Mouse (Mus musculus) adrenal gland, adult (tissue): Measurements from ENCODE around the gene Rasa2.

ENCODE experiments used
- DNase-seq, 2 experiments: peaks; one replicate each; pipeline ENCODE4 v3.0.0; 2022 to 2023; ENCODE audit warnings: low spot score in 1 of 2; ENCODE audit not compliant: inconsistent age in 2 of 2

Rasa2 gene

DNA sequence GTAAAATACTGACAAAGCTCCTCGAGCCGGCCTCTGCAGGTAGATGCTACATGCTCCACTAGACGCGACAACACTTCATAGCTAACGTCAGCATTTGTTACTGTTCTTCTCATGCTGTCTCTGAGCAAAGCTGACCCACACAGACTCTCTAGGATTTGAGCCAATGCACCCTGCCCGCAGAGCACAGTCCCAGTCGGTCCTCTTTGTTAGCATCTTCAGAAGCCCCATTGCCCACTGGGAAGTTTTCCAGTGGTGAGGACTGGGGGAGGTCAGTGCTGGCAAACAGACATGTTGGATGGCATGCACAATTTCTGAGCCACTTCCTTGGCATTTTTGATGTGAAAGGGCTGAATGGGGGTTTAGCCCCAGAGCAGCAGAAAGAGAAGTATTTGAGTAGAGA lies 8.0 kb upstream of the Rasa2 start:
- no peak for DNase-seq

GRCm38 (mm10) chr9:96638508-96638907 lies 7.1 kb upstream of the Rasa2 start:
- DNase-seq: peak in 1 of 2 experiments; percentile 40

DNA sequence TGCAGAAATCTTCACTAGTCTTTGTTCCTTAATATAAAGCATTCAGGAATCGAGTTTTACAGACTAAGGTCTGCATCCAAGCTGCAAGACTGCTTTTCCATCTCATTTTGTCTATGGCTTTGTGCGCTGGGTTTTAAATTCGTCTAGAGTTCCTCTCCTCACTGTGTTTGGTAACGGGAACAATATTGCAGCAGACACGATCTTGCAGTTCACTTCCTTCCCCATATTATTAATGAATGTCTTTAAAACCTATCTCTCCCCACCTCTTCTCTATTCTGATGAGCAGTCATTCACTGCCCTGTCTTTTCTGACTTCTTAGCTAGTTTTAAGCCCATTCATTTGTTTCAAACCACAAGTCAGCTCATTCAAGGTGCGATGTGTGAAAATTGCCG lies 5.7 kb upstream of the Rasa2 start:
- DNase-seq: no peak

- no peak for DNase-seq
Observed at GRCm38 (mm10) chr9:96636423-96637156, 5.2 kb upstream of the Rasa2 start.

DNA sequence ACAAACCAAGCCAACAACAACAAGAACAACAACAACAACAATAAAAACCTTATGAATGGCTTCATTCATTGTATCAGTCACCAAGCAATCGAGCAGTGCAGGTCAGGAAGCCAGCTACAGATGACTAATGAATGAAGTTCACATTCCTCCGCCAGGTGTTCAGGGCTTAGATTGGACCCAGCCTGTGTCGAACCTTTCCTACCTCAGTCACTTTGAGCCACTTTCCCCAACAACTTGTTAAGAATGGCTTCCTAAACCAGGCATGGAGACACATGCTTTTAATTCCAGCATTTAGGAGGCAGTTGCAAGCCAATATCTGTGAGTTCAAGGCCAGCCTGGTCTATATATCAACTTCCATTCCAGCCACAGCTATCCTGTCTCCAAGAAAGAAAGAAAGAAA lies 4.5 kb upstream of the Rasa2 start:
- DNase-seq: no peak

- no peak for DNase-seq
Observed at GRCm38 (mm10) chr9:96635176-96635575, 3.8 kb upstream of the Rasa2 start.

DNA sequence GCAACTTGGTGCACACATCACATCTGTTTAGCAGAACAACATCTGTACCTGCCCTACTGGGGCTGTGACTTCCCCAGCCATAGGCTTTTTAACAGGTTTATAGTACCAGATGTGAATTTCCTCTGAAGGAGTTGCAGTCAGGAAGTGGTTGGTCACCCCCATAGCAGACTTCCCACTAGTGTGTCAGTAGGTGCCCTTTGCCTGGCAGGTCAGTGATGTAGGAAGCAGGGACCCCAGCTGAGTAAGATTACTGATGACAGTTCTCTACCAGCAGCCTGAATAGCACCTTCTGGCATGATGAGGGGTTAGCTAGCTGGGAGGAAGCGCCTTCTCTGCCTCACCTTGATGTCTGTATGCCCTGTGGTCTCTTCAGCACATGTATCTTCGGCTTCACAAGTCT lies 2.4 kb upstream of the Rasa2 start:
- no peak for DNase-seq

- DNase-seq: no peak
Observed at GRCm38 (mm10) chr9:96632756-96633155, 1.3 kb upstream of the Rasa2 start.

- DNase-seq: peak; percentile 29 to 57
Observed at GRCm38 (mm10) chr9:96632073-96632690, 765 bp upstream of the Rasa2 start.

DNA sequence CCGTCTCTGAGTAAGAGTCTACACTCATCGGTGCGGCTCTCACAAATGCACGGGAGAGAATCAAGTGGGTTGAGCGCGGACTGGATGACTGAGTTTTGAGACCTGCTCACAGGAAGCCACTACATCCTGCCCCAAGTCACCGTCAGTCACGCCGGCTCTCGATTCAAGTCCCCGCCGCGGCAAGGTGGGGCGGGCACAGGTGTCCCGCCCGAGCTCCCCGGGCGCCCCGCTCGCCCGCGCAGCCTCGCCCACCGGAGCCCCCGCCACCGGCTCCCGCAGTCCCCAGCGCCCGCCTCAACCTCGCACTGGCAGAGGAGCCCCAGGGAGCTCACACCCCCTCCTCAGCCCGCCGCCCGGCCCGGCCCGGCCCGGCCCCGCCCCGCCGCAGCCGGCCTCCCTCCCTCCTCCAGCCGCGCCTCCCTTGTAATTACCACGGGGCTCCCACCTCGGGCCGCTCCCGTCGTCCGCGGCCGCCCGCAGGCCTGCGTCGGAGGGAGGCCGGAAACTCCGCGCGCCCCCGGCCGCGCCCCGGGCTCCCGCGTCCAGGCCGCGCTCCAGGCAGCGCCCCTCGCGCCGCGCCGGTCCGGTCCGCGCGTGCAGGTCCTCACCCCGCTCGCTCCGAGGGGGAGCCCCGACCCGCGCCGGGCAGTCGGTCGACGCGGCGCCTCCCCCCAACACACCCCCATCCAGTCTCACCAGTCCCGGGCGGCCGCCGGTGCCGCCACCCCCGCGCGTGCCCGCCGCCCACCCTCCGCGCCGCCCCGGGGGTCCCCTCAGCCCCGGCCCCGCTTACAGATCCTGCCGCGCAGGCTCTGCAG lies 637 bp downstream of the Rasa2 start:
- peak; percentile 63 to 85 for DNase-seq

GRCm38 (mm10) chr9:96629151-96629550 lies 2.3 kb downstream of the Rasa2 start:
- no peak for DNase-seq

DNA sequence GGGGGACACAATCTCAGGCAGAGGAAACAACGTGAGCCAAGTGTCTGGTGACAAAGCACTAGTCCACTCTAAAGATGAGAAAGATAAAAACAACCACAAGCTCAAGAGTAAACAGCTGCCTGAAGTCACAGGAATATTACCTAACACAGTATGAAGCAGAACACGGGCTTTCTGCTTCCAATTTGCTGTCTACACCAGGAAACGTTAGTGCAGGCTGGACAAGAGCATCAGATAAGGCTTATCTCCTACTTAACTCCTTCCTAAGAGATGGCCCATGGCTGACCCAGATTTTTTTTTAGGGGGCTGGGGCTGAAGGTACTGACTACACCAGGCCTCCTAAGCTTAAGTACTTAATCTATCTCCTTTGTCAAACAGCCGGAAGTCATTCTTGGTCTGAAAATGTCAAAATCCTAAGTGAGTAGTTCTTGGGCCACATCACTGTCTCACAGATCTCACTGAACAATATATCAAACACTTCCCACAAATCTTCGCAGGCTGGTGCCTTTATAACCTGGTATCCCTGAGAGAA lies 3.8 kb downstream of the Rasa2 start:
- peak in 1 of 2 experiments; percentile 43 for DNase-seq

DNA sequence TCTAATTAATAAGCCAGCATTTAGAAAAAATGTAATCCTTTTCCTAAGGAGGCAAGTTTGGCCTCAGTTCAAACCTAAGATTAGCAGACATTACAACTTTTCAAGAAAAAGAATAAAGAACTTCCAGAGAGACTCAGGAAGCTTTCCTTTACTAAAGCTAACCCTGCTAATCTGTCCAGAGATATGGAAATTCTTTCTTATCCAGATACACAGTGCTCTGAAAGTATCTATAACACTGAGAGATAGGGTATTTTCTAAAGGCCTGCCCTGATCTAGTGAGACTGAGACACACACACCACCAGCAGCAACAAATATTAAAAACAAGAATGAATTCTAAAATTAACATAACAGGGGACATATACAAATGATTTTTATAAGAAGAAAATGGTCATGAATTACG lies 4.4 kb downstream of the Rasa2 start:
- DNase-seq: no peak

- no peak for DNase-seq
Observed at GRCm38 (mm10) chr9:96618448-96619176, 12.8 kb downstream of the Rasa2 start.

- no peak for DNase-seq
Observed at GRCm38 (mm10) chr9:96612297-96612696, 19.1 kb downstream of the Rasa2 start.

DNA sequence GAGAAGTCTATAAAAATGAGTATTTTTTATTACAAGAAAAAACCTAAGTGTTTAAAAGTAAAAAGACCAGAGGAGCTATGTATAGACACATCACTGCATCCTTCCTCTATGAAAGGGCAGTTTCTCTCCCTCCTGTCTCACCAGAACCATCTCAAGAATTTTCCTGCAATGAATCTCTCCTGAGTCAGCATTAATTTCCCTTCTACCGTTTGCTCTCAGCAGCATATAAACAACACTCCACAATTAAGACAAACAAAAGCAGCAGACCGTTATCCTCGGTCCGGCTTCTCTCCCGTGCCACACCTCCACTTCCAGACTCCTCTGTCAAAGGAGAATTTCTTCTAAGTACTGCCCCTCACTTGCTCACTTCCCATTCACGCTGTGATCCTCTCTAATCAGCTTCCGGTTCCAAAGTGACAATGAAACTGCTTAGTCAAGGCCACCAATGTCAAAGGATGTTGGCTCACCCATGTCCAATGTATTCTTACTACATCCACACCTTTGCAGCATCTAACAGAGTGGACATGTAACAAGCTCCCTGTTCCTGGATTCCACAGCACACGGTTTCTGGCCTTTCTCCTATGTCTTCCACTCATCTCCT lies 19.6 kb downstream of the Rasa2 start:
- DNase-seq: no peak

DNA sequence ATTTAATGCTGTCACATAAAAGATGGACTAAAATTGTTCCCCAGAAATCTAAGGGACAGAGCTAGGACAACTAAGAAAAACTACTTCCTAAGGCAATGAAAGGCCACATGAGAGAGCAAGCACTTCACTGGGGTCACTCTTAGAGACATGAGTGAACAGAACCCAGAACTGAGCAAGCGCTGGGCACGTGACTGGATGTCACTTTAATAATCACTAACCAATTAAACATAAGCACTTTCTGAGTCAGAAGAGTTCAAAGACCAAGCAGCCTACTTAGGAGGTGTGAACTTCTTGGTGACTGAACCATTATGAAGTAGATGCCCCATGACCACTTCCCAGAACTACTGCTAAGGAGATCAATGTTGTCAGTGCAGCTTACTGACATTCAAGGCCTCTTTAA lies 20.6 kb downstream of the Rasa2 start:
- DNase-seq: no peak

DNA sequence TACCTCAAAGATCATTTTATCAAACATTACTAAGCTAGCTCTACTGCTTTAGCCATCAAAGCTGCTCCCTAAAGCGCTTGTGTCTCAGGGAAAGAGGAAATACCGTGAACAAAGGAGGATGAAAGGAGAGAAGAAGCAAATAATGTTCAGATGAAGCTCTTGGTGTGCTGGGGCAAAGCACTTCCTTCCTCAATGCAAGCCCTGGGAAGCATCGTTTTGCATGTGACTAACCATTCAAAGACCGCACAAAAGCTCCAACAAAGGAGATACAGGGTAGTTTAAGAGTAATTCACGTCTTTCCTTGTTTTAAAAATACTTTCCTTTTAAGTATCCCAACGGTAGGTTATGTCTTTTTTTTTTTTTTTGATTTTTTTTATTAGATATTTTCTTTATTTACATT lies 28.0 kb downstream of the Rasa2 start:
- DNase-seq: no peak

GRCm38 (mm10) chr9:96597899-96598298 lies 33.5 kb downstream of the Rasa2 start:
- no peak for DNase-seq

GRCm38 (mm10) chr9:96592670-96593600 lies 38.5 kb downstream of the Rasa2 start:
- no peak for DNase-seq
